Mouse (Mus musculus) MEL (cell line): Measurements from ENCODE around the gene Scn2b.

ENCODE experiments used
- CHD2 ChIP-seq: IDR thresholded peaks from 2 replicates; pipeline ENCODE4 v1.6.1; 2011; ENCODE audit warnings: low read length, improper control_type of control experiment
- GATA1 ChIP-seq: IDR thresholded peaks from 2 replicates; pipeline ENCODE4 v1.6.1; 2011; ENCODE audit warnings: low read depth, low read length, improper control_type of control experiment
- RAD21 ChIP-seq: IDR thresholded peaks from 2 replicates; pipeline ENCODE4 v1.6.1; 2011; ENCODE audit warnings: mild to moderate bottlenecking, low read depth, low read length, improper control_type of control experiment
- SIN3A ChIP-seq: IDR thresholded peaks from 2 replicates; pipeline ENCODE4 v1.6.1; 2012; ENCODE audit warnings: low read length, improper control_type of control experiment, inconsistent platforms
- SMC3 ChIP-seq: IDR thresholded peaks from 2 replicates; pipeline ENCODE4 v1.6.1; 2011; ENCODE audit warnings: low read depth, low read length, improper control_type of control experiment

- TF ChIP-seq GATA1 (no peak), SMC3 (no peak), CHD2 (no peak), RAD21 (no peak), SIN3A (no peak)
These were observed 19.2 kb upstream of the Scn2b start for GRCm38 (mm10) chr9:45098426-45098825.
